Mouse (Mus musculus) lung, embryonic 16.5 days (tissue): ENCODE measurements around the gene BC030499. TPM values are rescaled to one million over a fixed set of nuclear protein-coding genes. Genes with fewer than 3 reads are reported as not detected.

ENCODE experiments used
- ATAC-seq: fragments of 200-750 bp; cut with Nextera tagmentation; 2 replicates; pipeline ENCODE4 v1.8.0; 2017; ENCODE audit warnings: low read depth, mild to moderate bottlenecking, moderate library complexity
- H3K27ac ChIP-seq: fragments of 300-500 bp; sonication (generic); 2 replicates; pipeline ENCODE4 v1.5.1; 2014; ENCODE audit warnings: mild to moderate bottlenecking, control low read depth, low read length
- H3K27me3 ChIP-seq: fragments of 300-500 bp; sonication (generic); 2 replicates; pipeline ENCODE4 v1.6.1; 2014; ENCODE audit warnings: low read depth, low read length, mixed read lengths; ENCODE audit not compliant: control insufficient read depth, insufficient read depth
- H3K36me3 ChIP-seq: fragments of 300-500 bp; sonication (generic); 2 replicates; pipeline ENCODE4 v1.6.1; 2014; ENCODE audit warnings: low read length; ENCODE audit not compliant: control insufficient read depth, insufficient read depth
- H3K4me1 ChIP-seq: fragments of 300-500 bp; sonication (generic); replicated peaks from 2 replicates; pipeline ENCODE4 v1.6.1; 2014; ENCODE audit warnings: low read length, mixed read lengths; ENCODE audit not compliant: control insufficient read depth, insufficient read depth
- H3K4me2 ChIP-seq: fragments of 300-500 bp; sonication (generic); 2 replicates; pipeline ENCODE4 v1.6.1; 2014; ENCODE audit warnings: low read depth, low read length, control low read depth
- H3K4me3 ChIP-seq: fragments of 300-500 bp; sonication (generic); 2 replicates; pipeline ENCODE4 v1.5.1; 2014; ENCODE audit warnings: mild to moderate bottlenecking, low read length, control low read depth
- H3K9ac ChIP-seq: fragments of 300-500 bp; sonication (generic); 2 replicates; pipeline ENCODE4 v1.6.1; 2014; ENCODE audit warnings: low read length, control low read depth
- H3K9me3 ChIP-seq: fragments of 300-500 bp; sonication (generic); 2 replicates; pipeline ENCODE4 v1.6.1; 2016; ENCODE audit warnings: low read length; ENCODE audit not compliant: control insufficient read depth
- WGBS: fragments of 180-500 bp; shearing (Covaris S2); extraction: QIAGEN DNeasy Blood & Tissue Kit; methylation state at CpG from one replicate; pipeline ENCODE4 v1.1.7; 2014; 5-methylcytosine and 5-hydroxymethylcytosine counted together
- polyA plus RNA-seq: library from polyadenylated mRNA; unstranded; fragments of >200 nt; fragmentation: Nextera tagmentation; extraction: Ambion mirVana; gene quantifications from 2 replicates; pipeline ENCODE4 v1.2.1, GENCODE M21; 2015

The BC030499 gene
- 0.13 and 0.35 TPM in 2 replicates for polyA plus RNA-seq

DNA sequence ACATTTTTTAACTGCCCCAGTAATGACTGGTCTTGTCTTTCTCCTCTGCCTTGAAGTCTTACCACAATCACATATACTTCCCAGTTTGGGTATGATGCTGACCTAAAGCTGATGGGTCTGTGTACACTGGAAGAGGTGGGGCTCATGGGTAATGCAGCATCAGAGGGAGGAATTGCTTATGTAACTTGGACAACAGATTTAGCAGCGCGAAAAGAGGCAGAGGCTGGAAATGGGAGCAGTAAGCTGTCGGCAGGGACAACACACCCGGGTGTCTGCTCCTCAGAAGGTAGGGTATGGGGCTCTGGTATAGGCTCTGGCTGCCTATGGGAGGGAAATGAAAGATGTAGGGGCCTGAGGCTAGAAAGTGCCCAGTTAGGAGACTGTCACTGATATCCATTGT lies at the start of gene BC030499:
BC030499 (plus strand) TSS at position 188 of the 400 bp plus-strand sequence.
- H3K4me1 ChIP-seq = no peaks in the 10 kb centered on the region
- H3K36me3 ChIP-seq = peaks cover 30% of the 10 kb centered on the region
- H3K9ac ChIP-seq = no peak within 1 kb of the TSS
- H3K27me3 ChIP-seq = no peaks in the 10 kb centered on the region
- no peaks in the 10 kb centered on the region for H3K9me3 ChIP-seq
- WGBS = 91% methylated on average over 4 of the region's 4 CpGs
- no peak for ATAC-seq
- H3K27ac ChIP-seq = no peak within 1 kb of the TSS
- H3K4me2 ChIP-seq = no peak within 1 kb of the TSS
- no peak within 1 kb of the TSS for H3K4me3 ChIP-seq

DNA sequence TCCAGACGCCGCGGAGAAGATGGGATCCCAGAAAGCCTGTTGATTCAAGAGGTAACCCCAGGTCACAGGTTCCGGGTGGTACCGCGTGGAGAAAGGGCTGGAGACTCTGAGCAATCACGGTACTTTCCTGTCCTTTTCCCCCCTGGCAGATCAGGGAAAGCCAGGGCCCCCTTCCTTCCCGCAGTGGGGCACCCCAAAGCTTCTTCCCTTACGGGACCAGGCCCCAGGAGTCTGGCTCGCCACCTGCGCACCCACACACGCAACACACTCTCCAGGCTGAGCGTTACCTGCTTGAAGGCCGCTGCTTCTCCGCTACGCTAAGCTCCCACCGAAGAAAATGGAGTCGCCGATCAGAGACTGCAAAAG lies 45.4 kb upstream of the BC030499 start:
- no peak for ATAC-seq

DNA sequence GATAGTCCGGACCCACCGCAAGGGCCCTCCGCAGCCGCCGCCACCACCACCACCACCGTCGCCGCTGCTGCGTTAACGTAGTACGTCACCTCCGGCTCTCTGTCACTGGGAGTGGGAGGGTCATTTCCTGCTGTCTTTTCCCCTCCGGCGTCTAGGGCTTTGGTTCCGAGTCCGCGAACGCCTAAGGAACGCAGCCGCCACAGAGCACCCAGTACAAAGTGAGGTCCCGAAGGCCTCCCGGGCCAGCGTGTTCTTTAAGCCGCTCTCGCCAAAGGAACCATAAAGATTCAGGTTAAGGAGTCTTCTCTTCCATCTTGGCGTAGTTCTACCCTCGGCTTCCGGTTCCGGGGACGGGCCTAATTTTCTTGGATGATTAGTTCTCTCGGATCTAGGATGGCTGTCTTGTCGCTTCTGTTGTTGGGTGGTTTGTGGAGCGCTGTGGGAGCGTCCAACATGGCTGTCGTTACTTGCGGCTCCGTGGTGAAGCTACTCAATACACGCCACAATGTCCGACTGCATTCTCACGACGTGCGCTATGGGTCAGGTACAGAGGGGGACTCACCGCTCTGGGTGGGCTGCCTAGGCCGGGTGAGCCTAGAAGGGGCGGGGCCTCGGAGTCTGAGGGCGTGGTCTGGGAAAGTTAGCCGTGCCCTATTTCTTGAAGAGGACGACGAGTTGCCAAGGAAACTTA lies 44.9 kb upstream of the BC030499 start, which contains the start of the genes Sdf2 and Supt6:
Sdf2 (plus strand) TSS at position 120 of the 691 bp plus-strand sequence.
Supt6 (minus strand) TSS at position 361 of the 691 bp plus-strand sequence.
- H3K4me2 ChIP-seq = peak within 1 kb of the TSS; percentile 82
- H3K27ac ChIP-seq = peak within 1 kb of the TSS; percentile 92
- H3K9ac ChIP-seq = peak within 1 kb of the TSS; percentile 92
- H3K27me3 ChIP-seq = no peaks in the 10 kb centered on the region
- peaks cover 5% of the 10 kb centered on the region for H3K36me3 ChIP-seq
- no peaks in the 10 kb centered on the region for H3K9me3 ChIP-seq
- peak; percentile 94 for ATAC-seq
- WGBS = under 1% methylated on average over 50 of the region's 50 CpGs
- H3K4me1 ChIP-seq = peaks cover 22% of the 10 kb centered on the region
- peak within 1 kb of the TSS; percentile 83 for H3K4me3 ChIP-seq

More for the DNA sequence above, 45.4 kb upstream of the BC030499 start:
- Histone ChIP-seq H3K4me3 (peak overlapping the region; percentile 83), H3K36me3 (peaks cover 3% of the 10 kb centered on the region; the same call in 1 of the 2 replicates), H3K9me3 (no peaks in the 10 kb centered on the region), H3K4me2 (peak overlapping the region; percentile 82), H3K27ac (peak overlapping the region; percentile 92), H3K4me1 (peaks cover 22% of the 10 kb centered on the region), H3K9ac (peak overlapping the region; percentile 92), H3K27me3 (no peaks in the 10 kb centered on the region)
- under 1% methylated on average over 19 of the region's 19 CpGs for WGBS

DNA sequence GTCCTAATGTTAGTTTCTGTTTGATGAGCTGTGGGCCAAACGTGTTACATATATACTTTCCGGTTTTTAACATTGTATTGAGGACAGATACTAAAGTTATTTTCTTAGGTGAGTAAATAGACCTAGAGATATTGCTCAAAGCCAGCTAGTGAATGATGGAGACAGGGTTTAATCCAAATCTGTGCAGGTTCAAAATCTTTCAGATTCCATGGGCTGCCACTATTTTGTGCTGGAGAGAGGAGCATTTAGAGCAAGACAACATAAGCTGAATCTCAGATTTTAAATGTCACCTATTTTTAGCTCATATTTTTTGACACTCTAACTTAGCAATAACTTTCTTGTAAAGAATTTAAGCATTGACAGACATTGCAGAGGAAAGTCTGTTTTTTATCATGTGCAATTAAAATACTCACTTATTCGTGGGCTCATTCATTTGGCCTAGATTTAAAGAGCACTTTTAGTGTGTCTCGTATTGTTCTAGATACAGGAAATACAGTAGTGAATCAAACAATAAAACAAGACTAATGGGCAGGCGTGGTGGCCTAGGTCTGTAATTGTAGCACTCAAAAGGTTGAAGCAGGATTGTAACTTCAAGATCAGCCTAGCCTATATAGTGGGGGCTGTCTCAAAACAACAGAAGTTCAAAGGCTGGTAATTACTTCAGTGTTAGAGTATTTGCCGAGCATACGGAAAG lies 44.2 kb upstream of the BC030499 start:
- H3K27ac ChIP-seq = peak overlapping the region; percentile 92
- H3K4me1 ChIP-seq = peaks cover 22% of the 10 kb centered on the region
- H3K4me2 ChIP-seq = peak overlapping the region; percentile 82
- H3K9ac ChIP-seq = peak overlapping the region; percentile 92; the same call in 1 of the 2 replicates
- H3K27me3 ChIP-seq = no peaks in the 10 kb centered on the region
- ATAC-seq = no peak
- peak overlapping the region; percentile 83 for H3K4me3 ChIP-seq
- WGBS = 29% methylated on average over 7 of the region's 7 CpGs
- no peaks in the 10 kb centered on the region for H3K9me3 ChIP-seq
- peaks cover 9% of the 10 kb centered on the region for H3K36me3 ChIP-seq

DNA sequence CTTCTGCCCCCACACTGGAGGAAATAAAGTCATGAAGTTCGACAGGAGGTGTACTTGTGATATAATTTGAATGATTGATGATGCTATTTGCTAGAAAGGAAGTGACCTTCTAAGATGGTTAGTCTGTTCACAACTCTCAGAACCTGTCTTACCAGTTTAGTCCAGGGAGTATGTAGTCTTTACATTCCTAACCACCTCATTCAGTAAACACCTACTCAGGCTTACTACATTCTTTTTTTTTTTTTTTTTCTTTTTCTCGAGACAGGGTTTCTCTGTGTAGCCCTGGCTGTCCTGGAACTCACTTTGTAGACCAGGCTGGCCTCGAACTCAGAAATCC lies 43.7 kb upstream of the BC030499 start:
- H3K4me1 ChIP-seq = peaks cover 22% of the 10 kb centered on the region
- peaks cover 9% of the 10 kb centered on the region for H3K36me3 ChIP-seq
- H3K4me2 ChIP-seq = peak overlapping the region; percentile 82
- WGBS = 39% methylated on average over 3 of the region's 3 CpGs
- no peak overlapping the region for H3K9ac ChIP-seq
- ATAC-seq = no peak
- H3K27me3 ChIP-seq = no peaks in the 10 kb centered on the region
- H3K9me3 ChIP-seq = no peaks in the 10 kb centered on the region
- peak overlapping the region; percentile 54 for H3K27ac ChIP-seq
- H3K4me3 ChIP-seq = peak overlapping the region; percentile 83

DNA sequence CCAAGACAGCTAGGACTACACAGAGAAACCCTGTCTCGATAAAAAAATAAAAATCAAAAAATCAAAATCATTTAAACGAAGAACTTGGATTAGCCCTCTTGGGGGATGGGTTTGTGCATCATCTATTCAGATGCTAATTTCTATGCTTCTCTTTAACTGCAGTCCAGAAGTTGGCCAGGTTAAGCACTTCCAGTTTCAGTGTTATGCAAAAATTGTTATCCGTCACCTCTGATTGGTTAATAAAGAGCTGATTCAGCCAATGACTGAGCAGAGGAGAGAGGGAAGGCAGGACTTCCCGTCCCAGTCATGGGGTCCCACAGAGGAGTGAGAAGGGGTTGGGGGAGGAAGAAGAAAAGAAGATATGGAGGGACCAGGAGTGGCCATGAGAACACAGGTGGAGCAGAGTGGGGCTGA lies 42.9 kb upstream of the BC030499 start:
- Histone ChIP-seq H3K27ac (no peak overlapping the region), H3K4me1 (peaks cover 22% of the 10 kb centered on the region), H3K9ac (no peak overlapping the region), H3K9me3 (no peaks in the 10 kb centered on the region), H3K4me2 (peak overlapping the region; percentile 82; the same call in 1 of the 2 replicates), H3K27me3 (no peaks in the 10 kb centered on the region), H3K4me3 (0 out of 2 replicates have a peak overlapping the region, but pooled peaks have one; percentile 12), H3K36me3 (peaks cover 12% of the 10 kb centered on the region)
- WGBS = 68% methylated on average over 4 of the region's 4 CpGs
- no peak for ATAC-seq

DNA sequence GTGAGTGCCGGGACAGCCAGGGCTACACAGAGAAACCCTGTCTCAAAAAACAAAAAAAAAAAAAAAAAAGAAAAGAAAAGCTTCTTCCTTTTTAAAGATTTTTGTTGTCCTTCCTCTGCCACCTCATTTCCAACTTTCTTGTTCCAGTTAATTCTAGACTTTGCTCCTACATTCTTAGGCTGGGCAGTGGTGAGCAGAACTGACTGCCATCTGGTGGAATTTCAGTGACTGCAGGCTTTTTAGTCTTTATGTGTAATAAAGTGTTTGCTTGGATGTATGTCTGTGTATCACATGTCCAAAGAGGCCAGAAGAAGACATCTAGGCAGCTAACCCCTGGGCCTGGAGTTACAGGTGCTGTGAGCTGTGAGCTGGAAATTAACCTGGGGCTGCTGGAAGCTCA lies 34.0 kb upstream of the BC030499 start:
- WGBS = 94% methylated on average over 1 of the region's 1 CpGs
- H3K4me3 ChIP-seq = no peak overlapping the region

DNA sequence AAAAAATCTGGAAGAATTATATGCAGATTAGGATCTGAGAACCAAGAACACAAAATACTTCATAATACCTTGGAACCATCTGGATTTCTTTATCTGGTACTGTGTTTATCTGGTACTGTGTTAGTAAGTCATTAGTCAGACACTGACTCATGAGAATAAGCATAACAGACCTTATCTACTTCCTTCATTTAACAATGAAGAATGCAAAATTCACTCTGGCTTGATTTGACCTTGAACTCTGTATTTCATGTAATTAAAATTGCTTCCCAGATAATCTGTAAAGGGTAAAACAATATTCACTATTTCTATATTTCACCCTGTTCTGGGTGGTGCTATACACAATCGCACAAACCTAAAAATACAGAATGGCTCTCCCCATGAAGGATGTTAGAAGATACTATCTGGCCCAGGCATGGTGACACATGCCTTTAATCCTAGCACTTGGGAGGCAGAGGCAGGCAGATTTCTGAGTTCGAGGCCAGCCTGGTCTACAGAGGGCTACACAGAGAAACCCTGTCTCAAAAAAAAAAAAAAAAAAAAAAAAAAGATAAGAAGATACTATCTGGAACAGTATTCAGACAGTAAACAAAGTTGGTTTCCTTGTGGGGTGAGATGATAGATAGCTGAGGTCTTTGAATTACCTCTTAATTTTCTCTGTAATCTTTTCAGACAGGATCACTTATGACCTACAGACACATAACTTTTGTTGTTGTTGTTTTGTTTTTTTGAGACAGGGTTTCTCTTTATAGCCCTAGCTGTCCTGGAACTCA lies 30.0 kb upstream of the BC030499 start:
- H3K27me3 ChIP-seq = no peaks in the 10 kb centered on the region; the same call in 1 of the 2 replicates
- H3K4me1 ChIP-seq = peaks cover 10% of the 10 kb centered on the region
- WGBS = 85% methylated on average over 2 of the region's 2 CpGs
- peak overlapping the region; percentile 44 for H3K4me2 ChIP-seq
- H3K4me3 ChIP-seq = peak overlapping the region; percentile 87
- no peak for ATAC-seq
- no peak overlapping the region for H3K9ac ChIP-seq
- peaks cover 15% of the 10 kb centered on the region for H3K36me3 ChIP-seq
- no peaks in the 10 kb centered on the region for H3K9me3 ChIP-seq
- no peak overlapping the region for H3K27ac ChIP-seq

More for the DNA sequence above, 34.0 kb upstream of the BC030499 start:
- H3K4me2 ChIP-seq = no peak overlapping the region
- H3K36me3 ChIP-seq = peaks cover 13% of the 10 kb centered on the region
- no peaks in the 10 kb centered on the region for H3K9me3 ChIP-seq
- H3K9ac ChIP-seq = no peak overlapping the region
- no peak for ATAC-seq
- H3K4me1 ChIP-seq = no peaks in the 10 kb centered on the region
- H3K27me3 ChIP-seq = no peaks in the 10 kb centered on the region; the same call in 1 of the 2 replicates
- H3K27ac ChIP-seq = no peak overlapping the region
